Mouse (Mus musculus) liver, embryonic 14.5 days (tissue): ENCODE results near the gene Ccna1. TPM values are rescaled to one million over a fixed set of nuclear protein-coding genes. Genes with fewer than 3 reads are reported as not detected.

Source experiments
- ATAC-seq: fragments of 200-750 bp; cut with Nextera tagmentation; 2 replicates; pipeline ENCODE4 v1.8.0; 2017; ENCODE audit warnings: moderate number of reproducible peaks, mild to moderate bottlenecking, moderate library complexity; ENCODE audit not compliant: insufficient read depth
- DNase-seq, 3 experiments: peaks; one replicate each; pipeline ENCODE4 v3.0.0-alpha.2; 2012 to 2013; ENCODE audit warnings: low read depth in 3 of 3, low spot score in 3 of 3
- H3K27ac ChIP-seq: fragments of 300-500 bp; sonication (generic); 2 replicates; pipeline ENCODE4 v1.5.1; 2014; ENCODE audit warnings: moderate library complexity, mild to moderate bottlenecking, control low read depth, inconsistent platforms
- H3K27me3 ChIP-seq: fragments of 300-500 bp; sonication (generic); 2 replicates; pipeline ENCODE4 v1.6.1; 2014; ENCODE audit warnings: mild to moderate bottlenecking, low read length, moderate library complexity; ENCODE audit not compliant: control insufficient read depth, insufficient read depth
- H3K36me3 ChIP-seq: fragments of 300-500 bp; sonication (generic); replicated peaks from 2 replicates; pipeline ENCODE4 v1.6.1; 2014; ENCODE audit warnings: low read depth; ENCODE audit not compliant: control insufficient read depth, insufficient read depth
- H3K4me1 ChIP-seq, 2 experiments: fragments of 200-500 bp in 1 of 2; fragments of 300-500 bp in 1 of 2; sonication (generic) in 1 of 2; replicated peaks; 2 replicates each; pipeline ENCODE4 v1.6.1; 2012 to 2014; ENCODE audit warnings: antibody characterized with exemption in 1 of 2, inconsistent platforms in 1 of 2, low read length in 1 of 2; ENCODE audit not compliant: control insufficient read depth in 2 of 2, insufficient read depth in 2 of 2
- H3K4me2 ChIP-seq: fragments of 300-500 bp; sonication (generic); 2 replicates; pipeline ENCODE4 v1.6.1; 2014; ENCODE audit warnings: low read depth, mild to moderate bottlenecking, control low read depth, moderate library complexity
- H3K4me3 ChIP-seq, 2 experiments: fragments of 200-500 bp in 1 of 2; fragments of 300-500 bp in 1 of 2; sonication (generic) in 1 of 2; 2 replicates each; pipeline ENCODE4 v1.5.1; 2012 to 2014; ENCODE audit warnings: low read depth in 2 of 2, low read length in 2 of 2, mild to moderate bottlenecking in 2 of 2, control low read depth in 1 of 2, inconsistent platforms in 1 of 2, moderate library complexity in 1 of 2; ENCODE audit not compliant: insufficient read depth in 1 of 2
- H3K9ac ChIP-seq: fragments of 300-500 bp; sonication (generic); replicated peaks from 2 replicates; pipeline ENCODE4 v1.6.1; 2014; ENCODE audit warnings: mild to moderate bottlenecking, control low read depth, moderate library complexity
- H3K9me3 ChIP-seq: fragments of 300-500 bp; sonication (generic); 2 replicates; pipeline ENCODE4 v1.6.1; 2016; ENCODE audit warnings: low read length, mixed read lengths; ENCODE audit not compliant: control insufficient read depth
- CTCF ChIP-seq: IDR thresholded peaks from 2 replicates; pipeline ENCODE4 v1.5.1; 2016; ENCODE audit warnings: antibody characterized with exemption, low read depth, control low read depth
- EP300 ChIP-seq: IDR thresholded peaks from 2 replicates; pipeline ENCODE4 v1.6.1; 2016; ENCODE audit warnings: antibody characterized with exemption, low read depth
- WGBS: fragments of 180-500 bp; shearing (Covaris S2); extraction: QIAGEN DNeasy Blood & Tissue Kit; methylation state at CpG from one replicate; pipeline ENCODE4 v1.1.7; 2014; ENCODE audit not compliant: insufficient replicate concordance; 5-methylcytosine and 5-hydroxymethylcytosine counted together
- polyA plus RNA-seq, 2 experiments: library from polyadenylated mRNA; depleted of rRNA in 1 of 2; stranded (reverse) in 1 of 2; unstranded in 1 of 2; fragments of >200 nt; fragmentation: Nextera tagmentation in 1 of 2; extraction: Ambion mirVana in 1 of 2; gene quantifications; 2 replicates each; pipeline versions ENCODE4 v1.2.1 to v1.2.3; 2012 to 2014

Gene Ccna1
- polyA plus RNA-seq, 2 experiments: 0.14 to 0.20 TPM

DNA sequence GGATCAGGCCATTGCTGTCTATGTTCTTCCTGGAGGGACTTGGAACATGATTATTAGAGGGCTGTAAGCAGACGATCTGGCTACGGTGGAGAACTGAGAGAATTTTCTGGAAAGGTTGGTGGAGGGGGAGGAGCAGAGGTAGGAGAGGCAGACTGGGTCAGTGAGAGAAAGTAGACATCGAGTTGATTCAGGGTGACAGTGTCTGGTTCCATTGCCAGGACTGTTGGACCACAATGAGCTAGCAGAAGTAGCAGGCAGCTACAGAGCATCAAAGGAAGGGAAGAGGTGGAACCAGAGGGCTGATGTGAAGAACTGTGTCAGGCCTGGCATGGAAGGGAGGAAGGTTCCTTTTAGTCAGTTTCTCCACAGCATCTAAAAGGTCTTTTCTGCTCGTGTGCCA is 33.1 kb upstream of the Ccna1 start:
- no peak for TF ChIP-seq CTCF
- TF ChIP-seq EP300: no peak
- ATAC-seq (no peak), DNase-seq (no peak)
- WGBS: 41% methylated on average over 4 of the region's 4 CpGs
- H3K4me2 ChIP-seq: no peak overlapping the region
- no peaks in the 10 kb centered on the region for H3K36me3 ChIP-seq
- H3K27ac ChIP-seq: no peak overlapping the region
- H3K4me3 ChIP-seq: no peak overlapping the region
- H3K4me1 ChIP-seq: no peaks in the 10 kb centered on the region
- H3K9me3 ChIP-seq: no peaks in the 10 kb centered on the region
- H3K9ac ChIP-seq: no peak overlapping the region
- H3K27me3 ChIP-seq: no peaks in the 10 kb centered on the region

DNA sequence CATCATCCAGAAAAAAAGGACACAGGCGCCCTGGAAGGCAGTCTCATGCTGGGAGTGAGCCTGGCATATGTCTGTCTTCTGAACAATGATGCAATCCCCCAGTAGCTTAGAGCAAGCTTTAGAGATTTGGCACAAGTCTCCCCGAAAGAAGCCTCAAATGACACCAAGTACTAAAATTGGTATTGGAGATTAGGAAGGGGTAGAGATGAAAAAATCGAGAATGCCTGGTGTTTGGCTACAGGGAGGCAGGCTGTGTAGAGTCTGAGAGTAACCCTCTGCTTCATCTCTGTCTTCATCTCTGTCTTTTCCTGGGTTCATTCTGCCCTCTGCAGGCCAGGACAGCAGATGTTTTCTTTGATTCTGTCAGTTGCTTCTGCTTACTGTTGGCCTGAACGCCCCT is 32.1 kb upstream of the Ccna1 start:
- H3K36me3 ChIP-seq: no peaks in the 10 kb centered on the region
- H3K4me3 ChIP-seq: no peak overlapping the region
- H3K27ac ChIP-seq: no peak overlapping the region
- H3K4me1 ChIP-seq: no peaks in the 10 kb centered on the region
- no peaks in the 10 kb centered on the region for H3K9me3 ChIP-seq
- ATAC-seq: no peak
- no peak overlapping the region for H3K4me2 ChIP-seq
- WGBS: 45% methylated on average over 4 of the region's 4 CpGs
- DNase-seq: no peak
- TF ChIP-seq CTCF: no peak
- no peaks in the 10 kb centered on the region for H3K27me3 ChIP-seq
- H3K9ac ChIP-seq: no peak overlapping the region

DNA sequence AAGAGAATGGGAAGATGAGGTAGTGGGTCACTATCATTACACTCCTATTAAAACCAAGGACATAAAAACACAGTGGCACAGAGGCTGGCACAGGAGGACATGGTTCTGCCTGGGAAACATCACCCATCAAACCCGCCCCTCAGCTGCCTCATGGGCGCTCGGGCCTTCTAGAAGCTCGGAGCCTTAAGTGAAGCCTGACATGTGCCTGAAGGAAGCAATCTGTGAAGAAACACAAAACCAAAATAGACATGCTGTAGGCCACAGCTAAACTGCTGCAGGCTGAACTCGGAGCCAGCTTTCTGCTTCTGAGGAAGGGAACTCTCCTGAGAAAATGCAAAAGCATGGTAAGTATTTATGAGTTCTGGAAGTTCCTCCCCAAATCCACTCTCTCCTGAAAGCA is 31.6 kb upstream of the Ccna1 start:
- no peaks in the 10 kb centered on the region for H3K9me3 ChIP-seq
- H3K36me3 ChIP-seq: no peaks in the 10 kb centered on the region
- DNase-seq: no peak
- no peak overlapping the region for H3K4me3 ChIP-seq
- no peak overlapping the region for H3K4me2 ChIP-seq
- H3K27ac ChIP-seq: no peak overlapping the region
- 69% methylated on average over 5 of the region's 5 CpGs for WGBS
- H3K9ac ChIP-seq: no peak overlapping the region
- no peak for ATAC-seq
- H3K4me1 ChIP-seq: no peaks in the 10 kb centered on the region
- TF ChIP-seq EP300 (no peak), CTCF (no peak)
- H3K27me3 ChIP-seq: no peaks in the 10 kb centered on the region

DNA sequence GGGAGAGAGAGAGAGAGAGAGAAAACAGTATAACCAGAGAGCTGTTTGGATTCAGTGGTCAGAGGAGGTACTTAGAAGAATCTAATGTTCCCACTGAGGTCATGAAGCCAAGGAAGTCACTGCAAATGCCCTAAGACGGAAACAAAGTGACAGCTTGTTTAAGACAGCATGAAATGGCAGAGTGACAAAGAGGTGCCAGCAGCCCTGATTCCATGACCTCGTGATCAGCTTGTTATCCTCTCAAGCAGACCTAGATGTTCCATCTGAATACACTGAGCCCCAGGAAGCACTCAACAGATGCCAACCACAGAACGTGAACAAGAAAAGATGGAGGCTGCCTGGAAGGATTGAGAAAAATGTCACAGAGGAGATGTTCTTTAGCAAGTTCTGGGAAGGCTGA is 30.4 kb upstream of the Ccna1 start:
- Histone ChIP-seq H3K4me2 (no peak overlapping the region), H3K9me3 (no peaks in the 10 kb centered on the region), H3K4me1 (no peaks in the 10 kb centered on the region), H3K27me3 (no peaks in the 10 kb centered on the region), H3K4me3 (no peak overlapping the region), H3K9ac (no peak overlapping the region), H3K36me3 (no peaks in the 10 kb centered on the region), H3K27ac (no peak overlapping the region)
- DNase-seq: no peak
- ATAC-seq: no peak
- TF ChIP-seq EP300: no peak
- TF ChIP-seq CTCF: no peak
- WGBS: 43% methylated on average over 3 of the region's 3 CpGs

DNA sequence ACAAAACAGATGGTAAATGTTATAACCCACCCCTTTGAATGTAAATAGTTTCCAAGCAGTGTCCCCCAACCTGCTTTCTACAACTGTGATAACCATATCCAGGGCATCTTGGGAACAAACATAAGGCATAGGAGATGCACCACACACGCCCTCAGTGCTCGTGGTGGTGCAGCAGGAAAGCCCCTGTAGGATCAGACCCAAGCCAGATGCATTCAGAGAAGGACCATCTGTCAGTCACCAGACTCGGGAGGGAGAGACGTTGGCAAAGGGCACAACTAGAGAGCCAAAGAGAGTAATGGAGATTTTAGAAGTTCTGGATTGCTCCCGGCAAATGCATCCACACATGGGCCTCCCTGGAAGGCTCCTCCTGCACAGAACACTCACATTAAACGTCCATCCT is 29.5 kb upstream of the Ccna1 start:
- WGBS: 44% methylated on average over 6 of the region's 6 CpGs

More for the DNA sequence above, 29.5 kb upstream of the Ccna1 start:
- H3K27me3 ChIP-seq: no peaks in the 10 kb centered on the region
- no peak for TF ChIP-seq CTCF
- no peak for TF ChIP-seq EP300
- H3K4me3 ChIP-seq: no peak overlapping the region
- no peaks in the 10 kb centered on the region for H3K9me3 ChIP-seq
- H3K4me2 ChIP-seq: no peak overlapping the region
- DNase-seq (no peak), ATAC-seq (no peak)
- H3K36me3 ChIP-seq: no peaks in the 10 kb centered on the region
- H3K4me1 ChIP-seq: no peaks in the 10 kb centered on the region
- no peak overlapping the region for H3K9ac ChIP-seq
- no peak overlapping the region for H3K27ac ChIP-seq
